Mouse (Mus musculus): ENCODE measurements around the gene Olfr56.
"Not testable (repeated sequence)": the region's sequence is repeated elsewhere in the genome, so short reads cannot be mapped to it uniquely, and the experiment has no call there.

Gene Olfr56

DNA sequence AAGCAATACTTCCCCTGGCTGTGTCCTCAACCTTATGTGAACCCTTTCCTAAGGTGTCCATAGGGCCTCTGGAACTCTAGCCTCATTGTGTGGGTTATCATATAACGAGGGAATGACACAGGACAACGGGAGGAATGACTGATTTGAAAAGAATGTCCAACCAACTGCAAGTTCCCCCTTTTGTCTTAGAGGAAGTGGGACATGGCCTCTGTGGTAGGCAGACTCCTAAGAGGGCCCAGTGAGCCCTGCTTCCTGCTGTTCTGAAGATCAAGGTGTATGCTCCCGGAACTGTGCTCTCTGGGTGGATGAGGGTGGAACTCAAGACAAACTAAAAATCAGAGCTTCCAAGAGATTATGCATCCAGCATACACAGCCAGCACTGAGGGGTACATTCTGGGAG is 81.4 kb downstream of the Olfr56 start:
- in situ Hi-C loops (cut with MboI), result not testable (repeated sequence)

- in situ Hi-C loops (cut with MboI), result not testable (repeated sequence)
Observed at GRCm38 (mm10) chr11:49061865-49062264, 83.2 kb downstream of the Olfr56 start.

DNA sequence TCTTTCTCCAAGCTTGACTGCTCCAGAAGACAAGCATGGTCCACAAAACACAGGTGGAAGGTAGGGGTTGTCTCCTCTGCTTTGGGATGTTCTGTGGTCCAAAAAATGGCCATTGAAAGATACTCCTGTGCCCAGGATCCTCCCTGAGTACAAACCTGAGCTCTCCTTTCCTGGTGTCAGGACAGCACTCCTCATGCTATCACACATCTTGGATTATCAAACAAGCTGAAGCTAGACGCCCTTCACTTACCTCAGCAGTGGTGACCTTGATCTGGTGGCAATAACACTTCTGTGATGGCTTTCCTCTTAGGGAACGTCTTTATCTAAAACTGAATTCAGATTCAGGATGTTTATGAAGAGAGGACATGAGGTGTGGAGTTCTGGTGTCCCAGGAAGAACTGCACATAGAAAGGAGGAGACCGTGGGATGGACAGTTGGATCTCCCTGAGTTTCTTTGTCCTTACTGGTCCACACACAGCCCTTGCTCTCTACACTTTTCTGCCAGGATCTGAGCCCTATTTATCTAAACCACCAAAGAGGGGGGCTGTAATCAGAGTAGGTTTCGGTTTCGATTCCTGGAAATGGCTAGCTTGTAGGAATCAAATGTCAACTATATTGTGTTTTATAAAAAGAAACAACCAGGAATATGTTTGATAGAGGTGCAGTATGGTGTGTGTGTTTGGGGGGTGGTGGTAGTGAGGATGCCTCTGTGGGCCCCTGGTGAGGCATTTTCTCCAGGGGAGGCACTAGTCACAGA is 85.2 kb downstream of the Olfr56 start, which contains the start of gene Tgtp2:
TSS of gene Tgtp2 (minus strand) at position 494 of the 757 bp plus-strand sequence.
- in situ Hi-C loops (cut with MboI), result not testable (repeated sequence)

- in situ Hi-C loops (cut with MboI), result no loop called here
Observed at GRCm38 (mm10) chr11:49068358-49068757, 89.7 kb downstream of the Olfr56 start.

DNA sequence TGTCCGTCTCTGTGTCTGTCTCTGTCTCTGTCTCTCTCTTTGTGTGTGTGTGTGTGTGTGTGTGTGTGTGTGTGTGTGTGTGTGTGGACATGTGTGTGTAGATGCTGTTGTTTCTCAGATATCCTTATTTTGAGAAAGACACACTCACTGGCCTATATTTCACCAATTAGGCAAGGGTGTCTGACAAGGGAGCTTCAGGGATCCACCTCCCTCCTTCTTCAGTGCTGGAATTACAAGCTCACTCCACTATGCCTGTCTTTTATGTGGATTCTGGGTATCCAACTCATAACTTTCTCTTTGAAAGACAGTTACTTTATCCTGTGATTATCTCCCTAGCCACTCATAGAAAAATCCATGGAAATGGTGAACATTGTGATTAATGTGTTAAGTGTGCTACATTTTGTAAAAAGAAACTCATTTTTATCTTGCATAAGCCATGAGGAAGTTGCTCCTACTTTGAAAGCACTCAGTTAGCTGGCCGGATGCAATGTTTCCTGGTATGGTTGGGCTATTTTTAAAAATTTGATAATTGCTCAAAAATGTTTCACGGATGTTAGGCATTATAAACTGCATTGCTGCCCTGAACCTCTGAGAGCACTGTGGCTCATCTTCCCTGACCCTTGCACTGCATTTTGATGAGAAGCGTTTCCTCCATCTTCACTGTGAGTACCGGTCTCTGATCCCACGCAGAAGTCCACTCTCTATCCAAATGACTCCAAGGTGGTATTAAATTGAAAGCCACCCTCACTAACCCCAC is 97.5 kb downstream of the Olfr56 start, which contains the start of gene Ifi47:
TSS of gene Ifi47 (plus strand) at position 587 of the 757 bp plus-strand sequence.
- in situ Hi-C loops (cut with MboI), result not testable (repeated sequence)

GRCm38 (mm10) chr11:49077012-49077411 is 98.3 kb downstream of the Olfr56 start:
- in situ Hi-C loops (cut with MboI), result no loop called here

- in situ Hi-C loops (cut with MboI), result no loop called here
Observed at GRCm38 (mm10) chr11:49078719-49079118, 100.0 kb downstream of the Olfr56 start.

DNA sequence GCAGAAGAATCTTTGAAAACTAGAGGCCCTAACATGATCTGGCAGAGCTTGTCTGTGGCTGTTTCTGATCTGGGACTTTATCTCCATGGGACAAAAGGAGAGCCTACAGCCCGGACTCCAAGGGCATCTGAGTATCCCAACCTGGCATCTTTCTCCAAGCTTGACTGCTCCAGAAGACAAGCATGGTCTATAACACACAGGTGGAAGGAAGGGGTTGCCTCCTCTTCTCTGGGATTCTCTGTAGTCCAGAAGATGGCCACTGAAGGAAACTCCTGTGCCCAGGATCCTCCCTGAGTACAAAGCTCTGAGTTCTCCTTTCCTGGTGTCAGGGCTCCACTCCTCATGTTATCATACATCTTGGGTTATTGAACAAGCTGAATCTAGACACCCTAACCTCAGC is 101.9 kb downstream of the Olfr56 start:
- in situ Hi-C loops (cut with MboI), result no loop called here

DNA sequence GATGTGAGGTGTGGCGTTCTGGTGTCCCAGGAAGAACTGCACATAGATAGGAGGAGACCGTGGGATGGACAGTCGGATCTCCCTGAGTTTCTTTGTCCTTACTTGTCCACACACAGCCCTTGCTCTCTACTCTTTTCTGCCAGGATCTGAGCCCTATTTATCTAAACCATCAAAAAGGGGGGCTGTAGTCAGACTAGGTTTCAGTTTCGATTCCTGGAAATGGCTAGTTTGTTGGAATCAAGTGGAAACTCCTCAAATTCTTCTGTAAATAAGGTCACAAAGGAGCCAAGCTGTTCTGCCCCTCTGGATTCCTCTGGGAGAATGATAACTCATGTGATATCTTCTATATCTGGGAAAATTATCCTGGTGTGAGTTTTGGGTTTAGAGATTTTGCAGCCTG is 102.7 kb downstream of the Olfr56 start:
- in situ Hi-C loops (cut with MboI), result no loop called here

GRCm38 (mm10) chr11:49081886-49082285 is 103.2 kb downstream of the Olfr56 start:
- in situ Hi-C loops (cut with MboI), result no loop called here

GRCm38 (mm10) chr11:49083146-49083545 is 104.5 kb downstream of the Olfr56 start:
- in situ Hi-C loops (cut with MboI), result no loop called here

DNA sequence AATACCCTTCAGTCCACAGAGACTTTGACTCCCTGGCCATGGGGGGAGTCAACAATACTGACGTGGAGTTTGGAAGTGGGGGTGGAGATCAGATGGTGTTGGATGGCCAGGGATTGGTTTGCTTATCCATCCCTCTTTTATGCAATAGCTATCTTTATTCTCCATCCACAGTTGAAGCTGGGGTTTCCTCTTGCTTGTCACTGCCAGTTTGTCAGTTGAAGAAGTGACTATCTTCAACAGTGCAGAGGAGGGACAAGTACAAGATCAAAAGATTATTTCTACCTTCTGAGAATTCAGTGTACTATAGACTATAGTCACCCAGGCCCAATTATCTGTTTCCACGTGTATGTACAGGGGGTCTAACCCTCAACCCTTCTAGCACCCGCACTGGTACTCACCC is 105.1 kb downstream of the Olfr56 start:
- in situ Hi-C loops (cut with MboI), result no loop called here

- in situ Hi-C loops (cut with MboI), result no loop called here
Observed at GRCm38 (mm10) chr11:49084385-49084784, 105.7 kb downstream of the Olfr56 start.

DNA sequence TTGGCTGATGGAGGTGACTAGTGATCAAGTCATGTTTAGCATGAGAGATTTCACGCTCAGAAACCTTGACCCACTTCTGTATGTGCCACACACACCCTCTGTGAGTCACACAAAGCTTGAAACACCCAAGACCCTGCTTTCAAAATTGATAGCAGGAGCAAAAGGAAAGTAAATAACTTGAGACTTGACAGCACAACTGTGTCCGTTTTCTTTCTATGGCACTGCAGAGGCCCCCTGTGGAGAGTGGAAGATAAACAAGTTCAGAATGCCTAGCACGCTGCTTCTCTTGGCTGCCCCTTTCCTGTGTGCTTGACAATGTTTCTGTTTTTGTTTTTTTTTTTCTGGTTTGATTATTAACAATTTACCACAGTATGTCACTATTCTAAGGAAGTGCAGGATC is 106.2 kb downstream of the Olfr56 start:
- in situ Hi-C loops (cut with MboI), result no loop called here

- in situ Hi-C loops (cut with MboI), result no loop called here
Observed at GRCm38 (mm10) chr11:49086858-49087361, 108.2 kb downstream of the Olfr56 start.

GRCm38 (mm10) chr11:49087830-49088616 is 109.3 kb downstream of the Olfr56 start:
- in situ Hi-C loops (cut with MboI), result no loop called here

DNA sequence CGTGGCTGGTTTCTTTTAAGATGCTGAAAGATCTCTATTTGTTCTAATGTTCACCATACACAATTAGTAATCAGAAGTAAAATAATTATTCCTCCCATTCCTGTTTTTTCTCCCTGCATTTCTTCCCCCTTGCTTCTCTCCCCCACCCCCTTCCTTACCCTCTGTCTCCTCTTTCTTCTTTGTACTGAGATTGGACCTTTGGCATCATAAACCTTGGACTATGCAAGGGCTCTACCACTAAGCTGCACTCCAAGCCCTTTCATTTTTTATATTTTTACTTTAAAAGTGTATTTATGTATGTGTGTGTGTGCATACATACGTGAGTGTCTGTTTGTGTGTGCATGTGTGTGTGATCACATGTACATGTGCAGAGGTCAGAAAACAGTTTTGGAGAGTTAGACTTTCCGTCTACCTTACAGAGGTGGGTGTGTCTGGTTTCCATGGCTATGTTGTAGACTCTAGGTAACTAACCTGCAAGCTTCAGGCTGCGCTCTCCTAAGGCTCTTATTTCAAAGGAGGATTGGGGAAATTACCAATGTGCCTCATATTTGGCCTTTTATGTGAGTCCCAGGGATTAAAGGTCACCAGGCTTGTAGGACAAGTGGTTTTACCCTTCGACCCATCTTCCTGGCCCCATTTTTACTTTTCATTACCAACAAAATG is 110.4 kb downstream of the Olfr56 start:
- in situ Hi-C loops (cut with MboI), result no loop called here

DNA sequence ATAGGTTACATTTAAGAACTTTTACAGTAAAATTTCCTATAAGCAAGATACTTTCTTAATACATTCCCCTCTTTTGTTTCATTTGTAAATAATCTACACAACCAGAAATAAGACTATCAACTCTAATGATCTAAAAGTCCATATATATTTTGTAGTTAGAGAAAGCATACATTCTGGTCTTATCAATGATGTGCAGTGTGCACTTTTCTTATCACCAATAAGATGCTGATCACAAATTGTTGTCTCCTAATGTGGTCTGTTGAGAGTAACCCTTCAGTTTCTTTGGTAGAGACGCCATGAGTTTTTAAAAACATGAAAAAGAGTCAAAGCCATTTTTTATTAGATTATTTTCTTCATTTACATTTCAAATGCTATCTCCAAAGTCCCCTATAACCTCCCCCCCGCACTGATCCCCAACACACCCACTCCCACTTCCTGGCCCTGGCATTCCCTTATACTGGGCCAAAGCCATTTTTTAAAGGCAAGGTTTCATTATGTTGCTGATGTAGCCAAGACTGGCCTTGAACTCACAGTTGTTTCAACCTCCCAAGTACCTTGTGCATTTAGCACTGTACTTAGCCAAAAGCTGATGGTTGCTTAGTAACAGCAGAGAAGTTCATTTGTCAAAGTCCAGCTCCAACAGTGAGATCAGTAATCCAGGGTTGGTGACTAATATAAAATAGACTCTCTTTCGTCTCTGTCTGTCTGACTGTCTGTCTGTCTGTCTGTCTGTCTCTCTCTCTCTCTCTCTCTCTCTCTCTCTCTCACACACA is 111.2 kb downstream of the Olfr56 start:
- in situ Hi-C loops (cut with MboI), result no loop called here

DNA sequence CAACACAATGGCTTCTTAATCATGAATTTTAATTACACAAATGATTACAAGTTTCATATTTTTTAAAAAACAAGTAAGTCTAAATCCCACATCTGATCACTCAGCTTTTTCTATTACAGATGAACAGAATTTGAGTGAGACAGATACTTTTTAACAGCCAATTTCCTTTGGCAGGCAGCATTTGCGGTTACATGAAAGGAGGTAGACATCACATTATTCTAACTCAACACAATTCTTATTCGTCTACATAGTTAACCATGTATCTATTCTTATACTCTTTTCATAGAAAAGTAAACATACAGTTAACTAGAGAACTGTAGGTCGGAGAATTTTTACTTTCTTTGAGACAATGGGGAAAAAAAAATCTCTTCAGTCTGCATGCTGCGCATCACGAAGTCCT is 111.9 kb downstream of the Olfr56 start:
- in situ Hi-C loops (cut with MboI), result no loop called here

DNA sequence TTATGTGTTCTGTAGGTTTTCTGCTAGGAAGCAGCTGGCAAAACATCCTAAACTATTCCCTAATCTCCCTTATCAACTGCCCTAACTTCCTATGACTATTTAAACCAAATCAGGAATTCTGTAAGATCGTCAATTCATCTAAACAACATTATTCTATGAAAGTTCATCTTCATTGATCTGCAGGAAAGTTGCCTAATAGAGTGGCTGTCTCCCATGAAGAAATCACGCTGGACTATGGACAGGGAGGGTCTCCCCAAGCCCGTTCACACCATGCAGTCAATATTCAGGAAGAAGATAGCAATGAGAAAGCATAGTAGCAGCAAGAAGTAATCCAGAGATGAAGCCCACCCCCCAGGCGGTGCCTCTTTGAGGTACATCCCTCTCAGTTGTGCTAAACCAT is 112.5 kb downstream of the Olfr56 start:
- in situ Hi-C loops (cut with MboI), result no loop called here

Measured in mature B cell (primary cell).